Mouse (Mus musculus) testis, postnatal 14 days (tissue): ENCODE measurements around the gene Fam19a3.
"Not testable (repeated sequence)": the region's sequence is repeated elsewhere in the genome, so short reads cannot be mapped to it uniquely, and the experiment has no call there.

Experiments used
- DNase-seq: peaks from one replicate; pipeline ENCODE4 v3.0.0; 2021; ENCODE audit warnings: low spot score

The Fam19a3 gene

DNA sequence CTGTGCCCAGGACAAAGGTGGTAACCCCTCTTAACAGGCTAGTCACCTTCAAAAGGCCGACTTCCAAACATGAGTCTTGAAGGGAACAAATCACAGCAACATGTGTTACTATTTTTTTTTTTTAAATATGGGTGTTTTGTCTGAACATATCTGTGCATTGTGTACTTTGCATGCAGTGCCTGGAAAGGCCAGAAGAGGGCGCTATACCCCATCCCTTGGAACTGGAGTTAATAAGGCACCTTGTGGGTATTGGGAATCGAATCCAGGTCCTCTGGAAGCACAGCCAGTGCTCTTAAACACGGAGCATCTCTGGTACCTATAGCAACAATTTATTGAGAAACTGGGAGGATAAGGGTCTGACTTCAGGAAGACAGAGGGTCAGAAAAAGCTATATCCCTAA, 16.6 kb downstream of the Fam19a3 start:
- no peak for DNase-seq

DNA sequence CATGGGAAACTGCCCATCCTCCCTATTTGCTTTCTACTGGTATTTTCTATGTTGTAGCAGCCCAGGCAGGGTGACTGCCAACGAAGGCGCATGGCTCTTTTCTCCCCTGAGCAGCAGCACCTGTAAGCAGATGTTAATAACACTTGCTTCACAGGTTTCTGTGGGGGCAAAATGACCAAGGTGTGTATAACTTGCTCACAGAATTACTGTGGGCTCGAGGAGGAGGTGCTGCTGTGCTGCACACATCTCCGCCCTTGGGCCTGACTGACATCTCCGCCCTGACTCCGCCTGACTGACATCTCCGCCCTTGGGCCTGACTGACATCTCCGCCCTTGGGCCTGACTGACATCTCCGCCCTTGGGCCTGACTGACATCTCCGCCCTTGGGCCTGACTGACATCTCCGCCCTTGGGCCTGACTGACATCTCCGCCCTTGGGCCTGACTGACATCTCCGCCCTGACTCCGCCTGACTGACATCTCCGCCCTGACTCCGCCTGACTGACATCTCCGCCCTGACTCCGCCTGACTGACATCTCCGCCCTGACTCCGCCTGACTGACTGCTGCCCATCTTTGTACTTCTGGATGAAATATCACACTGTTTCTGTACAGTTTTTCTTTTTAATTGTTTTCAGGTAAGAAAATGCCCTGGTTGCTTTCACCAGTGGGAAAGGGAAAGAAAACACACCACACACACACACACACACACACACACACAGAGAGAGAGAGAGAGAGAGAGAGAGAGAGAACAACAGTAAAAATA, 19.4 kb downstream of the Fam19a3 start:
- not testable (repeated sequence) for DNase-seq

DNA sequence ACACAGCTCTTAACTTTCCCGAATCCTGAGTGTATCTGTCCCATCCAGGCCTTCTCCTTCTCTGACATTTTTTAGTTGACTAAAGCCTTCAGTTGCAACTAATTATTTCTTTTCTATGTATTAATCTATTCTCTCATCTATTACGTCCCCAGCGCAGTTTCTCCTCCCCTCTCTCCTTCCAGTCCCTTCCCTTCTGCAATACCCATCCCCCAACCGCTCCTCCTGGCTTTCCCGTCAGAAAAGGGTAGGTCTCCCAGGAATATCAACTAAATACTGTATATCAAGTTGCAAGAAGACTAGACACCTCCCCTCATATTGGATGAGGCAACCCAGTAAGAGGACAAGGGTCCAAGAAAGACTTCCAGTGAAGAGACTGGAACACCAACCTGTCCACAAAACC, 22.8 kb downstream of the Fam19a3 start:
- DNase-seq: no peak

DNA sequence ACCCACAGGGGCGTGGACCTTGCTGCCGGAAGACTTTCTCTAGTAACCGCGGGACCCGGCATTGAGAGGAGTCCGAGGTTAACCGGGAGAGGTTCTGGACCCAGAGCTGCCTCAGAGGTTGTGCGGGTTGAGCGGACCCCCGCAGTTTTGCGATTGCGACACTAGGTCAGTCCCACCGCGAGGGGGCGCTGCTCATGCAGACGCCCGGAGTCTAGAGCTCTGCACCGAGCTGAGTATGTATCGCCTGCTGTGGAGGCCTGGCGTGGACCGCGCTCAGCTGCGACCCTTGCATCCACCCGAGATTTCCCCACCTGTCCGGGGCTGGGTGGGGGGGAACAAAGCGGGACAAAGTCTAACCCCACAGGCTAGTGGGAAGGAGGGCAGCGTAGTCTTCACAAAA, 23.2 kb downstream of the Fam19a3 start:
- DNase-seq: peak; percentile 84

DNA sequence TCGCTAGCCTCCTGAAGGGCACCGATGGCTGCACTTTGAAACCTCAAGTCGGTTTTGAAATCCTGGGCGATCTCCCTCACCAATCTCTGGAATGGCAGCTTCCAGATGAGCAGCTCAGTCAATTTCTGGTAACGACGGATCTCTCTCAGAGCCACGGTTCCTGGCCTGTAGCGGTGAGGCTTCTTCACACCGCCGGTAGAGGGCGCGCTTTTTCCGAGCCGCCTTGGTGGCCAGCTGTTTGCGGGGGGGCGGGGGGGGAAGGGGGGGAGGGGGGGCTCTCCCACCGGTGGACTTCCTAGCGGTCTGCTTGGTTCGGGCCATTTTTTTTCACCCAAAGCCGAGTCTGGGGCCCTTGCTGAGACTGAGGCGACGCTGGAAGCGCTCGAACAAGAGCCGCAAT, 28.8 kb downstream of the Fam19a3 start:
- DNase-seq: peak; percentile 41

DNA sequence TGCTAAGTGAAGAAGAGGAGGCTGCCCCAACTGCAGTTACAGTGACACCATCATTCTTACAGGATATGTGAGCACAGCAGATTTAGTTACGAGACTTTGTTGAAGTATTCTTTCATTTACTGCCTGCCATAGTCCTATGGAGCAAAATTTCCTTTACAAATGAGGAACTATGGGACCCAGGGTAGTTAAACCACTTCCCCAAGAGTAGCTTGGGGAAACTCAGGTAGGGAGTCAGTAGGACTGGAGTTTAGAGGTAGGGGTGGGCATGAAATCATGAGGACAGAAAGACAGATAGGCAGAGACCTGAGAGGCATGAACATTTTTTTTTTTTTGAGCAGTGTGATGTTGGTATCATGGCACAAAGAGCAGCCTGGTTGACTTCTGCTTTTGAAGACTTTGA, 37.8 kb downstream of the Fam19a3 start:
- no peak for DNase-seq

DNA sequence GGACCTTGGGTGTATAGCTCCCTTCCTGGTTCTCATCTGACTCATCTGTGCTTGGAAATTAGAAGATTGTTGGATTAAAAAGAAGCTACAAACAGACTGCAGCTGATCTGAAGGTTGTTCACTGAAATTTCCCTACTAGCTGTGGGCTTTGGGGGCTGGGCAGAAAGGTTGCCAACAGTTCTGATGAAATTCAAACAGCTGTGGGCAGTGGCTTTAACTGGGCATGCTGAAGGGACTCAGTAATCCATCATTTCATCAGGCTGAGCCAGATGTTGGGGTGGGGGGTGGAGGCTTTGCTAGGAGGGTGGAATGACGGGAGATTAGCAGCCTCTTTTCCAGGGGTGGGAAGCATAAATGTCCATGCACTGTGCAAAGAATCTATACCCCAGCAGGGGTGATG, 38.5 kb downstream of the Fam19a3 start:
- no peak for DNase-seq

DNA sequence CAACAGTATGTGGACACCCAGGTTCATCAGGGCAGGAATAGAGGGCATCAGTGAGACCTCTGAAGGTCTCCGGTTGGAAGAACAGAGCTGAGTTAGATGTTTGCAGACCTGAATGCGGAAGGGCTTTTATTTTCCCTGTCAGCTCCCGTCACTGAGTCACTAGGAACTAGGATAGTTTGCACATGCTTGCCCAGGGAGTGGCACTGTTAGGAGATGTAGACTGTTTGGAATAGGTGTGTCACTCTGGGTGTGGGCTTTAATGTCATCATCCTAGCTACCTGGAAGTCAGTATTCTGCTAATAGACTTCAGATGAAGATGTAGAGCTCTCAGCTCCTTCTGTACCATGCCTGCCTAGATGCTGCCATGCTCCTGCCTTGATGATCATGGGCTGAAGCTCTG, 39.7 kb downstream of the Fam19a3 start:
- no peak for DNase-seq

DNA sequence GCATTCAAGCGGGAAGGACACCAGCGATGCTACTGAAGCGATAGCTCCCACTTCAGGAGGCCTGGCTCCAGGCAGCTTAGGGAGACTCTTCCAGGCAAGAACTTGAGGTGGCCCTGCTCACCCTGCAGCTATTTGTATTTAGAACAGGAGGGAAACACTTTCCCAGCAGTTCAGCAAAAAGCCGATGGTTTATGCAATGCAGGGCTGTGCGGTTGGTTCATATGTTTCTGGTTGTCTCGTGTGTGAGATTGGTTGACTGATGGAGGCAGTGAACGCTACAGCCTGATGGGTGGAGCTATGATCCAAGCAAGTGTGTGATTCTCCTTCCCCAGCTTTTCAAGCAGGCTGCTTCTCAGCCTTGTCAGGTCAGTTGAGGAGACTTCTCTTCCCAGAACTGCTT, 47.0 kb downstream of the Fam19a3 start:
- no peak for DNase-seq

DNA sequence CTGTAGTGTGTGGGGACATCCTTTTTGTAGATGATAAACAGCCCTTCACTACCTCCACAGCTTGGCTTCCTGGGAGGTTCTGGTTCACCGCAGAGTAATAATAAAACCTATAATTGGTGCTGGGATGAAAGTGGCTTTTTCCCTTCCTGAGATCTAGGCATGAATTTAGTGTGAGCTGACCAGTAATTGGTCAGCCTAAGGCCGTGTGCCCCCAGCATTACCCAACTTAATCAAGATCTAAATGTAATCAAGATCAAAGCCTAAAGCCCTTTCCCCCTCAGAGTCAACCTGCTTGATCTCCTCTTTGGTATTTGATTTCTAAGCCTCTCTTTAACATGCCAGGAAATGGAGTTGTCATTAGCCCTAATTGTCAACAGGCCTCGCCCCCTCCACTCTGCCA, 48.7 kb downstream of the Fam19a3 start:
- DNase-seq: no peak

DNA sequence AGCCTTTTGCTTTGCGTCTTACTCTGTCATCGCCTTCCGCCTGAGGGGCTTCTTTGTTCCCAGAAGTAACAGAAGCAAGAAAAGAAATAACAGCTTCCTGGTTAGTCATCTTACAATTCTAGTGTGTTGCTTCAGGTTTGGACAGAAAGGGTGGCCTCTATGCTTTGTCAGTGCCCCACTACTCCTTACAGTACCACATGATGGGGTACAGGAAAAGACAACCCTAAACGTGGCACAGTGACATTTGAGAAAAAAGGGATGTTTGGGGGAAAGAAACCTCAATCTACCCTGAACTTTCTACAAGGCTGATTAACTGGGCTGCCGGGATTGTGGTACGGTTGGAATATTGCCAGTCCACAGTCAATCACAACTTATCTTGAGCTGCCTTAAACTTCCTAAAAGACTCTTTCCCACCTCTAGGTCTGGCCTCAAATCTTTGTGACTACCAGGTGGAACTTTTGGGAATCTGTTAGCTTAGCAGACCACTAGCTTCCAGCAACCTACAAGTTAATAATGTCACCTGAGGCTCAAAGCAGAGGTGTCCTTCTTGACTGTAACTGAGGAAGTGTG, 52.3 kb downstream of the Fam19a3 start:
- no peak for DNase-seq
